In genomic region chr9:114781526-114782212, GRCm38 (mm10) we compare ENCODE assay signal across 8 mouse cellular contexts. TPM values are rescaled to one million over a fixed set of nuclear protein-coding genes. Genes with fewer than 3 reads are reported as not detected.
DNase-seq lines count a peak whose midpoint lies in the region; ATAC-seq and TF ChIP-seq lines count a peak whose summit lies in the region.

Gene Cmtm7, minus strand, starts transcription at chr9:114781856.

- TF ChIP-seq POLR2A in heart, adult 2 months (IDR thresholded peaks at IDR 0.05; ENCODE audit: insufficient read depth, low read depth, low read length) = peak; percentile 43; the same call in 1 of the 2 replicates

- H3K9ac ChIP-seq in heart, adult 2 months (ENCODE audit: low read depth, low read length) = peak within 1 kb of the TSS; percentile 59
- peak within 1 kb of the TSS; percentile 74 for H3K9ac ChIP-seq in lung, embryonic 15.5 days

- peak within 1 kb of the TSS; percentile 95 for H3K4me2 ChIP-seq in lung, embryonic 15.5 days

- 1% methylated on average over 54 of the region's 54 CpGs for WGBS in heart, adult 2 months
- under 1% methylated on average over 50 of the region's 54 CpGs for WGBS in lung, embryonic 15.5 days

- H3K27ac ChIP-seq in heart, adult 2 months = peak within 1 kb of the TSS; percentile 82
- H3K27ac ChIP-seq in lung, embryonic 15.5 days = peak within 1 kb of the TSS; percentile 81

- no peaks in the 10 kb centered on the region for H3K9me3 ChIP-seq in lung, embryonic 15.5 days

- peak; percentile 88 for ATAC-seq in lung, embryonic 15.5 days (ENCODE audit: borderline replicate concordance, extremely low read depth, low FRiP score, low TSS enrichment)
- peak; percentile 60 for ATAC-seq in neutrophil, adult 5-6 weeks (ENCODE audit: extremely low read depth, insufficient number of reproducible peaks, low FRiP score, poor library complexity, severe bottlenecking)

- peak within 1 kb of the TSS; percentile 75 for H3K4me3 ChIP-seq in heart, adult 2 months
- H3K4me3 ChIP-seq in lung, embryonic 15.5 days = peak within 1 kb of the TSS; percentile 59

- intact Hi-C loops in heart, adult 2 months (cut with DNase I) = loop anchor here (2.0 kb wide), 1 partner anchor 29 kb away; no protein-coding TSS in a partner anchor

- no peaks in the 10 kb centered on the region for H3K27me3 ChIP-seq in heart, adult 2 months (ENCODE audit: control insufficient read depth, insufficient read depth, low read length)
- no peaks in the 10 kb centered on the region for H3K27me3 ChIP-seq in lung, embryonic 15.5 days

- no peaks in the 10 kb centered on the region for H3K4me1 ChIP-seq in heart, adult 2 months (ENCODE audit: control insufficient read depth, insufficient read depth, low read length)
- peaks cover 32% of the 10 kb centered on the region for H3K4me1 ChIP-seq in lung, embryonic 15.5 days

- TF ChIP-seq EP300 in heart, adult 2 months (IDR thresholded peaks at IDR 0.05; ENCODE audit: insufficient read depth, low read depth, low read length) = no peak

- H3K36me3 ChIP-seq in heart, adult 2 months (ENCODE audit: control insufficient read depth, insufficient read depth, low read length) = no peaks in the 10 kb centered on the region
- no peaks in the 10 kb centered on the region for H3K36me3 ChIP-seq in lung, embryonic 15.5 days

- DNase-seq in right cerebral cortex, postnatal 10 days (ENCODE audit: low spot score in 2 of 2) = peak; percentile 47 to 52
- DNase-seq in right cerebral cortex, postnatal 36 days (ENCODE audit: low spot score in 2 of 2) = no peak
- DNase-seq in embryo, embryonic 9.5 days (ENCODE audit: extremely low spot score) = peak; percentile 87
- DNase-seq in heart, adult 2 months = peak; percentile 89 to 90
- peak; percentile 86 for DNase-seq in kidney, adult 18-20 months
- peak; percentile 58 to 63 for DNase-seq in thymus, postnatal 10 days (ENCODE audit: low spot score in 2 of 2)

- H3K79me2 ChIP-seq in heart, adult 2 months (replicated peaks; ENCODE audit: control insufficient read depth, insufficient read depth, low read length) = no peaks in the 10 kb centered on the region

- no peak for TF ChIP-seq CTCF in heart, adult 2 months (IDR thresholded peaks at IDR 0.05)

RNA-seq across cellular contexts. Expression of gene Cmtm7, which starts in this region (rescaled TPM):
- total RNA-seq in heart, adult 2 months (2021) = 10 to 100 TPM; 11.5 to 12.6 TPM
- polyA plus RNA-seq in heart, adult 2 months (2012; rRNA removed) = 46.6 and 60.2 TPM in 2 replicates
- 91.3 and 91.8 TPM in 2 replicates for polyA plus RNA-seq in lung, embryonic 15.5 days (2015; fragmentation: Nextera tagmentation; extraction: Ambion mirVana)
- total RNA-seq in neutrophil, adult 5-6 weeks (2017) = 130 and 159 TPM in 2 replicates

Comparison
In these comparisons a context has a peak if more than half of its experiments do, and no peak if none do; other contexts are left out.
1. DNase-seq: peak in right cerebral cortex, postnatal 10 days (2 of 2), embryo, embryonic 9.5 days (single experiment), heart, adult 2 months (2 of 2), kidney, adult 18-20 months (single experiment) and thymus, postnatal 10 days (2 of 2); none in right cerebral cortex, postnatal 36 days (0 of 2).